Mouse (Mus musculus) brown adipose tissue, adult 24 weeks (tissue): ENCODE results near the gene Prkab2. TPM values are rescaled to one million over a fixed set of nuclear protein-coding genes. Genes with fewer than 3 reads are reported as not detected.

Experiments
- H3K27ac ChIP-seq: fragments of 200-500 bp; replicated peaks from 2 replicates; pipeline ENCODE4 v1.5.1; 2012; ENCODE audit warnings: low read depth, mild to moderate bottlenecking, low read length
- H3K4me1 ChIP-seq: fragments of 200-500 bp; 2 replicates; pipeline ENCODE4 v1.6.1; 2012; ENCODE audit warnings: low read length, mixed read lengths; ENCODE audit not compliant: control insufficient read depth, insufficient read depth, insufficient read length
- H3K4me3 ChIP-seq: fragments of 200-500 bp; 2 replicates; pipeline ENCODE4 v1.5.1; 2012; ENCODE audit warnings: low read depth, mild to moderate bottlenecking, low read length, moderate library complexity; ENCODE audit not compliant: insufficient read depth
- polyA plus RNA-seq: library from polyadenylated mRNA; stranded (reverse); fragments of >200 nt; gene quantifications from 2 replicates; pipeline ENCODE4 v1.2.4, GENCODE M21; 2012; ENCODE audit not compliant: missing spikeins, insufficient read depth, insufficient read length

Gene Prkab2
- polyA plus RNA-seq, 1 experiment: 9.1 TPM

DNA sequence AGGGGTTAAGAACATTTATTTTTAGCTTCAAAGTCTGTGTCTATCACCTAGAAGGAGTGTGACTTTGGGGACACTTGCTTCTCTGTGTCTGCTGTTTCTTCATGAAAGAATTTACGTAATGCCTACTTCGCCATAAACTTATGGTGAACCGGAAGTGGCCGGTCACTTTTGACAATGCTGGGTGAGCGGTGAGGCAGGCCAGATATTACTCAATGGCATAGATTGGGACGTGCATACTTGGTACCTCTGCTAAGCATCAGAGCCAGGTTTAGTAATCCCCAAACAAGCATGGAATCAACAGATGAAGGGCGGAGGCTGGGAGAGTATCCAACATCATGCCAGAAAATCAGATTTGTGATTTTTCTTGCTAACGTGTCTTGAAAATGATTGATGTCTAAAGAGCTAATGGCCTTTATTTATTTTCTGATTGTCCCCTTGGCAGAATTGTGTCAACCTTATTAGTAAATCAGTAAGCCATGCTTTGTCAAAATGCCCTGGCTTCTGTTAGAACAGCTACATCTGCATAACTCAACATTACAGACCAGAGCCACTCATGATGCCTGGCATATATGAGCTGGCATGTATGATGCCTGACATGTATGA is 26.6 kb upstream of the Prkab2 start:
- no peak overlapping the region for H3K27ac ChIP-seq
- H3K4me1 ChIP-seq: peaks cover 3% of the 10 kb centered on the region; the same call in 1 of the 2 replicates
- H3K4me3 ChIP-seq: no peak overlapping the region

DNA sequence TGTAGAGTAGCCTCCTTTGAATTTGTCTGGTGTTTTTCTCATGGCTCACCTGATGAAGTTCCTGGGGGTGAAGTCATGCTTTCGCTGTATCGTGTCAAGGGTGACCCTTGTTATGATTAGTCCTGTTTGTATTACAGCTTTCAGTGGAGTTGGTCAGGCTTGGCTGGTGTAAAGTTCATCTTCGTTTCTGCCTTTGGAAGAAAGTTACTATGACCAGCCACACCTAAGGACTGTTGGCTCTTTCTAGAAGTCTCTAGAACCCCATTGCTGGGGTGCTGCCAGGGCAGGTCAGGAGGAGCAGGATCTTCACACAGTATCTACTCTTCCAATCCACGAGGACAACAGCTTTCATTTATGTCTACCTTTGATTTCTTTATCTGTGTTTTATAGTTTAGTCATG is 24.5 kb upstream of the Prkab2 start:
- H3K27ac ChIP-seq: no peak overlapping the region
- H3K4me1 ChIP-seq: peaks cover 3% of the 10 kb centered on the region; the same call in 1 of the 2 replicates
- no peak overlapping the region for H3K4me3 ChIP-seq

DNA sequence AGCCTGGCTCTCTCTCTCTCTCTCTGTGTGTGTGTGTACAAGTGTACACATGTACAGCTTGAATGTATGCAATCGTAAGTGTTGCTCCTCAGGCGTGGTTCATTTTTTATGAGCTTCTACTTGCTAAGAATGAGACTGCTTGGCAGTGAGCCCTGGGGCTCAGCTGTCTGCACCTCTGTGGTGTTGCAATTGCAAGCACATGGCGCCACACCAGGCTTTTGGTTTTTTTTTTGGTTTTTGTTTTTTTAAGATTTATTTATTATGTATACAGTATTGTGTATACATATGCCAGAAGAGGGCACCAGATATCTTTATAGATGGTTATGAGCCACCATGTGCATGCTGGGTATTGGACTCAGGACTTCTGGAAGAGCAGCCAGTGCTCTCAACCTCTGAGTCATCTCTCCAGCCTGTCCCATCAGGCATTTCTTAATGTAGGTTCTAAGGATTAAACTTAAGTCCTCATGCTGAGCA is 23.7 kb upstream of the Prkab2 start:
- Histone ChIP-seq H3K4me1 (peaks cover 3% of the 10 kb centered on the region; the same call in 1 of the 2 replicates), H3K4me3 (no peak overlapping the region), H3K27ac (peak overlapping the region; percentile 47; the same call in 1 of the 2 replicates)

DNA sequence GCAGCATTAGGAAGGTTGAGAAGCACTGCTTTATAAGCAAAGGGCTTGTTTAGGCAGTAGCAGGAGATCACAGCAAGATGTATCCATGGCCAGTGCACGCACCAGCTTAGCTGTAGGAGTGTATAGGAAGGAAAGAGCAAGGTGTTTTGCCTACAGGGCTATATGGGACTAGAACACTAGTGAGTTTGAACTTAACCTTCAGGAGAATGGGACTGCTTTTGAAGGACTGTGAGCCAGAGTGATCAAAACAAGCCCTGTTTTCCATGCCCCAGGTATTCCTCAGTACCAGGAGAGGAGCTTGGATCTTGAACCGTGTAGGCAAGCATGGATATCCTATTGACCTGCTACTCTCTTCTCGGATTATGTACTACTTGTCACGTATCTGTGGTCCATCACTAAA is 16.6 kb upstream of the Prkab2 start:
- Histone ChIP-seq H3K27ac (no peak overlapping the region), H3K4me3 (no peak overlapping the region), H3K4me1 (no peaks in the 10 kb centered on the region)

DNA sequence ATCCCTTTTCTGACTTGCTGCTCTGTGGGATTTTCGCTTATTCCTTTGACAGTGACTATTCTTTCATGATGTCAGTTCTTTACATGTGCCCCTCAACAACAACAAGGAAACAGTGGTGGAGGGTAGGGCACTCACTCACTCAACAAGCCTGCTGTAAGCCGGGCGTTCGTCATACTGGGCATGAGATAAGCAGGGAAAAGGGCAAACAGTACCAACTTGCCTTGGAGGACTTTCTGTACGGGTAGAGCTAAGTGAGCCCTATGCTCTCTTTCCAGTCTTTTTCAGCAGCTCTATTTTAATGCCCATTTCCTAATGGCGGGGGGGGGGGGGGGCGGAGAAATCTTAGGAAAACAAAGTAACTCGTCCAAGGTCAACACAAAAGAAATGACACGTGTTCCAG is 16.0 kb upstream of the Prkab2 start:
- H3K27ac ChIP-seq: peak overlapping the region; percentile 16; the same call in 1 of the 2 replicates
- no peak overlapping the region for H3K4me3 ChIP-seq
- no peaks in the 10 kb centered on the region for H3K4me1 ChIP-seq

DNA sequence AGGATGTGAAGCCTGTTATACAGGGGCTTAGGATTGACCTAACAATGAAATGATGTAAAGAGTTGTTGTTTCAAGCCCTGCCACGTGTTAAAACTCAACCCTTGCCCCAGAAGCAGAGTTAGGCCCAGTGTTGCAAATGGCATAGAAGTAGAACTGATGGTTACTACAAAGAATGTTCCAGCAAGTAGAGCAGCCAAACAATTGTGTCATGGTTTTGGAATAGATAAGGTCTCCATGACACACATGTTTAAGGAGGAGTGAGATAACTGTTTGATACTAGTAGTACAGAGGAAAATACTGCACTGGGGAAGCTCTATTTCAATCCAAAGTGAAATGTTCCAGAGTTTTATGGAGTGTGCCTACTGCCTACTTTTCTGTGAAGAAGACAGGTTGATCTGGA is 9.5 kb upstream of the Prkab2 start:
- H3K27ac ChIP-seq: peak overlapping the region; percentile 57; the same call in 1 of the 2 replicates
- no peak overlapping the region for H3K4me3 ChIP-seq
- H3K4me1 ChIP-seq: 0 out of 2 replicates have a peak, but pooled peaks cover 2% of the 10 kb centered on the region

DNA sequence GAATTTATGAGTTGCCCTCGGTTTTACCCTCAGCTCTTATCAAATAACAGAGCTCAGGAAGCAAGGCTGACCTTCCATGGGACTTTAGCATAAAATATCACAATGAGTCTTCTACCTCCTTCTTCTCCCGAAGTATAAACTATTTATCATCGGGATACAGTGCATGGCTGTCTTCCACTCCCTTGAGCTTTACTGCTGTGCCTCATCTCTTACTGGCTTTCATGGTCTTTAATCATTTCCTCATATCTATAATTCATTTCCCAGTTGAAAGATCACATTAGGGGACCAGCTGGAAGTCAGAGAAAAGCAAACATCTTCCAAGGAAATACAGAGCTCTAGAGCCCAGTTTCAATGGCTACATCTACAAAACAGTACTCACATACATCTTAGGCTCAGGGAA is 9.0 kb upstream of the Prkab2 start:
- Histone ChIP-seq H3K27ac (no peak overlapping the region), H3K4me1 (0 out of 2 replicates have a peak, but pooled peaks cover 2% of the 10 kb centered on the region), H3K4me3 (no peak overlapping the region)

DNA sequence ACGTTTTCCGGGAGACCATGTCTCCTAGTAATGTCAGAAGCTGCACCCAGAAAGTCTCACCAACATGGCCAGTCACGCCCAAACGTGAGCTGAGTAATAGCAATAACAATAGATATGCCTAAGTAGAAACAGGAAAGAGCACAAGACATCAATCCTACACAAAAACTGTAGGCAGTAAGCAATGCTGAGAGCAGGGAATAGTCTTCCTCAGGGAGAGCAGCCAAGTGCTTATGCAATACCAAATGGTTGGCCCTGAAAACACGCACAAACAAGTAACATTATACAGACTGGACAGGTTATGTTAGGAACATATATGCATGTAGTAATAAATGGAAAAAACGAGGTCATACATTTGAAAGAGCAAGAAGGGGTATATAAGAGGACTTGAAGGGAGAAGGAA is 8.5 kb upstream of the Prkab2 start:
- H3K4me3 ChIP-seq: no peak overlapping the region
- 0 out of 2 replicates have a peak, but pooled peaks cover 2% of the 10 kb centered on the region for H3K4me1 ChIP-seq
- H3K27ac ChIP-seq: no peak overlapping the region

DNA sequence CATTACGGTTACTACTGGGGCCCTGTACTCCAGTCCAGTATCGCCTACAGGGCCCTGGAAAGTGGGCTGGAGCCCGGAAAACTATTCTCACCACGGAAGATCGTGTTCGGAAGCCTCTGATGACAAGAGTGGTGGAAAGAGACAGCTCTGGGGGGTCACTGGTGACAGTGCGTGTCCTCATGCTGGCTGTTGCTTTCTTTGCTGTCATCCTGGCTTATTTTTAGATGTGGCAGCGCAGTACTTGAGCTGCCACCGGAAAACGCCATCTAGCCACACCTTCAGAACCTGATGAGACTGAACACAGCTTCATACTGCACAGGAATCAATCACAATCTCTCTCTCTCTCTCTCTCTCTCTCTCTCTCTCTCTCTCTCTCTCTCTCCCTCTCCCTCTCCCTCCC is 6.4 kb upstream of the Prkab2 start:
- H3K27ac ChIP-seq: no peak overlapping the region
- H3K4me3 ChIP-seq: no peak overlapping the region

DNA sequence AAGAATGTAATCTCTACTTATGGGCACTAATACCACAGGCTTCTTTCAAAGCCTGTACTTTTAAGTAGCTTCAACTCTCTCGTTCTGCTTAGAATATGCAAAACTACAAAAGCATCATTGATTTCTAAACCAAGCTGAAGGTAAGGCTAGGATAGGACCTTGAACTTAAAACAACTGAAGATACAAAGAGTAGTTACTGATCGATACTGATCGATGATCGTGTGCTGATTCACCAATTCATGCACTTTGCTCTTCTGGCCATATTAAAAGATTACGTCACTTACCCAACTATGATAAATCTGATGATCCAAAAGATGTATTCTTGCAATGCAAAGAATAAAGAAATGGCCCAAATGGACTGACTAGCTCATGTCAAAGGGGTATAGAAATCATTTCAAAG is 4.2 kb upstream of the Prkab2 start:
- no peak overlapping the region for H3K4me3 ChIP-seq

More for the DNA sequence above, 6.4 kb upstream of the Prkab2 start:
- 0 out of 2 replicates have a peak, but pooled peaks cover 2% of the 10 kb centered on the region for H3K4me1 ChIP-seq

DNA sequence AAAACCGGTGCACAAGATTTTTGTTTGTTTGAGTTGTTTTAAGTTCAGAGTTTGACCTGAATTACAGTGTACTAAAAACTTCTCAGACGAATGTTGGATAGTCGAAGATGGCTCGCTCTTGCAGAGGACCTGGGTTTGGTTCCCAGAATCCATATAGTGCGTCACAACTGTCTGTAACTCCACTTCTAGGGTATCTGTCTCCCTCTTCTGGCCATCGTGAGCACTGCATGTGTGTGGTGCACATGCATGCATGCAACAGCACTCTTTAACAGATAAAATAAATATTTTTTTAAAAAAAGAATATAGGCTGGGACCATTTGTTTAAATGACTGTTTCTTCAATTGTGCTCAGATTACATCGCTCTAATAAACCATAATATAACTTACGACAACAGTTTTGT is 3.1 kb upstream of the Prkab2 start:
- Histone ChIP-seq H3K4me1 (no peaks in the 10 kb centered on the region), H3K4me3 (no peak overlapping the region), H3K27ac (no peak overlapping the region)

More for the DNA sequence above, 4.2 kb upstream of the Prkab2 start:
- no peak overlapping the region for H3K27ac ChIP-seq
- H3K4me1 ChIP-seq: 0 out of 2 replicates have a peak, but pooled peaks cover 2% of the 10 kb centered on the region

DNA sequence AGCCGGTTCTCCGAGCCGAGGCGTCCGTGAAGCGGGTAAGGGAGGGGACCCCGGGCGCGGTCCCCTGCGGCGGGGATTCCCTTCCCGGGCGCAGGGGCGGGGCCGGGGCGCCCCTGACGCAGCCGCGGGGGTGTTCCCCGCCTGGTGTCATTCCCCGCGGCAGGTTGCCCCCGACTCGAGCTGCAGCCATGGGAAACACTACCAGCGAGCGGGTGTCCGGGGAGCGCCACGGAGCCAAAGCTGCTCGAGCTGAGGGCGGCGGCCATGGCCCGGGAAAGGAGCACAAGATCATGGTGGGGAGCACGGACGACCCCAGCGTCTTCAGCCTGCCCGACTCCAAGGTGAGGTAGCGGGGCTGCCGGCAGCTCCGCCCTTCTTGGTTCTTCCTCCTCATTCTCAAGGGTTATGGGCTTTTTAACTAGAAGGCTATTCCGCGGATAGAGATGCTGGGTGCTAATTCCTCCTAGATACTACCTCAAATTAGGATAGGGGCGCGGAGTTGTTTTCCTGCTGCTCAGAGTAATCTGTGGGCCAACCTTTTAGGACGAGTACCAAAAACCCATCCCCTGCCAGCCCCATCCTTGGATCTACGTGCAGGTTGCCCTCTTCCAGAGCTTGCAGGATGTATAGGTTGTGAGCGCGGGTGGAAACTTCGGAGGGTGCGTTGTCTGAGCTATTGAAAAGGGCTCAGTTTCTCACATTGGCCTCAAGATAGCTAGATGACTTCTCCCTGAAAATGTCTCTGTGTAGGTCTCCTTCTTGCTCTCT is 617 bp downstream of the Prkab2 start:
- Histone ChIP-seq H3K27ac (0 out of 2 replicates have a peak overlapping the region, but pooled peaks have one; percentile 9), H3K4me1 (no peaks in the 10 kb centered on the region), H3K4me3 (peak overlapping the region; percentile 77)

DNA sequence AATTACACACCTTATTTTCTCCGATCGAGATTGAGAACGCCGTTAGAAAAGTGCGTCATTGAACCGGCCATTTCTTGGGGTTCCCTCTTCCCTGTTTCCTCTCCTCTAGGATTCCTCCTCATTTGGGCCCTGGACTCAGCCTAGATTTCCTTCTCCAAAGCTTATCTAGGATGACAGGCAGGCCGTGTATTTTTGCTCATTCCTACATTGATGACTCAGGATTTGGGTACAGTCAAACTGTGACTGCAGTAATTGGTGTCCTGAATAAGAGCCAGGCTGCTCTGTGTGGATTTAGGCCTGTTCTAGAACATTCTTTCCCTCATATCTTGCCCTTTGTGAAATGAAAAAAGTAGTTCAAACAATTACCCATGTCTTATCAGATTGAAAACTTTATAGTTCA is 1.8 kb downstream of the Prkab2 start:
- peak overlapping the region; percentile 77 for H3K4me3 ChIP-seq
- no peaks in the 10 kb centered on the region for H3K4me1 ChIP-seq
- no peak overlapping the region for H3K27ac ChIP-seq

DNA sequence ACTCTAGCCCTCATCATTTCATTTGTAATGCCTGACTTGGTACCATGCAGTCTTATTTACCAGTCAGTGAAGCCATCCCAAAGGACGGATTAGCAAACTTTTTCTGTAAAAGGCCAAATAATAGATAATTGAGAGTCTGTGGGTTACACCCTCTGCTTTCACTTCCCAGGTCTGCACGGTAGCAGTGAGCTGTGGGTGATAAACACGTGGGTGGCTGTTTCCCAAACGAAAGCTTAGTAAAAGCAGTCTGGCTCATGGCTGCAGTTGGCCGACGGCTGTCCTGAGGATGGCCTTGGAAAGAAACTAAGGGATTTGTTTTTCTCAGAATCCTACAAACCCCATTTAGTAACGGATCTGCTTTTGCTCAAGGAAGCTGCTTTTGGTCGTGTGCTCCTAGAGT is 3.2 kb downstream of the Prkab2 start:
- Histone ChIP-seq H3K4me3 (no peak overlapping the region), H3K4me1 (no peaks in the 10 kb centered on the region), H3K27ac (no peak overlapping the region)

DNA sequence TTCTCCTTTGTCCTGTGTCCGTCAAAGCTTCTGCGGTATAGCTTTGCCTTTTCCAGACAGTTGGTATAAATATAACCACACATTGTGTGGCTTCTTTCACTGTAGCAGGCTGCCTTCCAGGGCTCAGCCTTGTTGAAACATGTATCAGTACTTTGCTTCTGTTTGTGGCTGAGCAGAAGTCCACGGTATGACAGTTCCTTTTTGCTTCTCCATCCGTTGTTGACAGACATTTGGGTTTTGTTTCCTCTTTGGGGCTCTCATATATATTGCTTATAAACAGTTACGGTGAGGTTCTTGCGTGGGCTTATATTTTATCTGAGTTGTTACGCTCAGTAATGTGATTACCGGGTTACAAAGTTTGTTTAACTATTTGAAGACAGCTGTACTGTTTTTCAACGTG is 7.5 kb downstream of the Prkab2 start:
- no peaks in the 10 kb centered on the region for H3K4me1 ChIP-seq
- H3K27ac ChIP-seq: no peak overlapping the region
- no peak overlapping the region for H3K4me3 ChIP-seq
